Mouse (Mus musculus) testis, adult 2 months (tissue): ENCODE data around the gene Actn4.

Experiments used
- CTCF ChIP-seq: fragments of 200-500 bp; IDR thresholded peaks from 2 replicates; pipeline ENCODE4 v1.5.1; 2012; ENCODE audit warnings: low read depth, mild to moderate bottlenecking, inconsistent platforms, low read length, moderate library complexity; ENCODE audit not compliant: control insufficient read depth, insufficient read depth, insufficient replicate concordance
- POLR2A ChIP-seq: fragments of 200-500 bp; IDR thresholded peaks from 2 replicates; pipeline ENCODE4 v1.6.1; 2012; ENCODE audit warnings: low read depth, mild to moderate bottlenecking, inconsistent platforms, low read length, moderate library complexity; ENCODE audit not compliant: control insufficient read depth

DNA sequence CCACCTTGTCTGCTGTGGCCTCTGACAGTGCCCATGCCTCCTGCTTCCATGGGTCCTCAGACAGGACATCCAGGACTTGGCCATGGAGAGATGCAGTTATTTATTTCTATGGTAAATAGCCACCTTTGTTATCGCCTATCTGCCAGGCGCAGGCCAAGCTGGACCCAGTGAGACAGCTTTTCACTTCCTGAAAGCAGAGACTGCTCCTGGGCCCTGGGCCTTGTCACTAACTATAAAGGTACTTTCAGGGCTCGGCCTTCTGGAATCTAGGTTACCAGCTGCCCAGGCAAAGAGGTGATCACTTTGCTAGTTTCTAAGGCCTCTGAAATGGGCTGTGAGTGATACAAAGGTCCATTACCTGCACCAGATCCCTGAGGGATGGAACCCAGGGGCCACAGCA, 37.3 kb downstream of the Actn4 start:
- no peak for TF ChIP-seq CTCF
- TF ChIP-seq POLR2A, result no peak
